Mouse (Mus musculus): Measurements from ENCODE around the gene Tenm4.
A peak's percentile ranks its signal among the peaks of the same experiment; 100 is the strongest.

Gene Tenm4

DNA sequence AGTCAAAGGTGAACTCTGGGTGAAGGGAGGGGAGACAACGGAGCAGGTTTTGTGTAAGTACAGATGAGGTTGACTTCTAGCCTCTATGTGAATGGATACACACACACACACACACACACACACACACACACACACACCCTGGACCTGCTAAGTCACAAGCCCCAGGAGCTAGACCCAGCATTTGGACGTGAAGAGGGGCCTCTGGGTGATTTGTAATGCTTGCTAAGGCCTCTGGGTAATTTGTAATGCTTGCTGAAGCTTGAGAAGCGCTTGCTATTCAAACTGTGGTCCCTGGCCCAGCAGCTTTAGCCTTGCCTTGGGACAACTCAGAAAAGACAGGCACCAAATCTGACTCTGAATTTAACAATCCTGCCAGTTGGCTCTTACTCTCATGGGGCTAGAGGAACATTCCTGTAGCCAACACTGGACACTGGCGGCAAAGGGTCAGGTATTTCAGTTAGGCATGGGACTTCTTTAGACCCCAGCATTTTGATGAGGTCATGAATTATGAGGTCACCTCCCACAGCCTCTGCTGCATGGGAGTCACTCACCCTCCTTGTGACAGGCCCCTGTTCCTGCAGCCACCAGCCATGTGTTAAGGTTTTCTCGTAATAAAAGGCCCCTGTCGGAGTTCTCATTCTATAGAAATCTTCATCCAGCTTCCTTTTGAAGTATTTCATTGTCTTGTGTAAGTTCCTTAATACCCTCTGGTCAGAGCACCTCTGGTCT, 237.3 kb downstream of the Tenm4 start:
- DNase-seq (ENCODE audit: low spot score) = no peak

DNA sequence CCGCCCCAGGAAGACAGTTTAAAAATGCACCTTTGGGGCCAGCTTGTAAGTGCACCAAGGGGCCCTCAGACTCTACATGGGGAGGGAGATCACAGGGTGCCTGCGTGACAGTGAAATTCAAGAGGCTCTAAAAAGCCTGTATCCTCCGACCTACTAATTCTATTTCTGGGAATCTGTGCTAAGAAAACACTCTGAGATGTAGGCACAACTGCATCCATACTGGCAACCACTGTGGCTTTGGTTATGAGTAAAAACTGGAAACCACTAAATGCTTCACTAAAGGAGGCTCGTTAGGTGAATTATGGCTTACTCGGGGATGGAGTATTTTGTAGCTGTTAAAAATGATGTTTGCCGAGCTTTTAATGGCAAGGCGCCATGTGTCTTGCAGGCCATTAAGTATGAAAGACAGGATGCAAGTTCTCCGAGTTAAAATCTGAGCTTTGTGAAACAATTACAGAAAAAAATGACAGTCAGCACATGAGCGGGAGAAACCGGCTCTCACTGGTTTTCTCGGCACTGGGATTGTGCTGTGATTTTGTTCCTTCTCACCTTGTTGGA, 238.4 kb downstream of the Tenm4 start:
- DNase-seq (ENCODE audit: low spot score) = no peak

DNA sequence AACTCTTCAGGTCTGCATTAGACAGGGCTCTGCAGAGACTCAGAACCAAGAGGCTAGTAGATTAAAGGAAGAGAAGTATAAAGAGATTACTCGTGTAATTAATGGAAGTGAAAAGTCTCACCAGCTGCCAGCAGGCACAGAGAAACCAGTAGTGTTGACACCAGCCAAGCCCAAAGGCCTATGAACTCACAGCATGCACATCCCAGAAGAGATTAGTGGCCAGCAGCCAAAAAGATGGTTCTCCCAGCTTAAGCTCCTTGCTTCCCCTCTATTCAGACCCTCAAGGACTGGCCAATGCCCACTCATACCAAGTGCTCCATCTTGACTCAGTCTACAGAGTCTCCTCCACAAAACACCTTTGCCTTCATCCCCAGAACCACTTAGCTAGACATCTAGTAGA, 242.8 kb downstream of the Tenm4 start:
- DNase-seq (ENCODE audit: low spot score) = no peak

DNA sequence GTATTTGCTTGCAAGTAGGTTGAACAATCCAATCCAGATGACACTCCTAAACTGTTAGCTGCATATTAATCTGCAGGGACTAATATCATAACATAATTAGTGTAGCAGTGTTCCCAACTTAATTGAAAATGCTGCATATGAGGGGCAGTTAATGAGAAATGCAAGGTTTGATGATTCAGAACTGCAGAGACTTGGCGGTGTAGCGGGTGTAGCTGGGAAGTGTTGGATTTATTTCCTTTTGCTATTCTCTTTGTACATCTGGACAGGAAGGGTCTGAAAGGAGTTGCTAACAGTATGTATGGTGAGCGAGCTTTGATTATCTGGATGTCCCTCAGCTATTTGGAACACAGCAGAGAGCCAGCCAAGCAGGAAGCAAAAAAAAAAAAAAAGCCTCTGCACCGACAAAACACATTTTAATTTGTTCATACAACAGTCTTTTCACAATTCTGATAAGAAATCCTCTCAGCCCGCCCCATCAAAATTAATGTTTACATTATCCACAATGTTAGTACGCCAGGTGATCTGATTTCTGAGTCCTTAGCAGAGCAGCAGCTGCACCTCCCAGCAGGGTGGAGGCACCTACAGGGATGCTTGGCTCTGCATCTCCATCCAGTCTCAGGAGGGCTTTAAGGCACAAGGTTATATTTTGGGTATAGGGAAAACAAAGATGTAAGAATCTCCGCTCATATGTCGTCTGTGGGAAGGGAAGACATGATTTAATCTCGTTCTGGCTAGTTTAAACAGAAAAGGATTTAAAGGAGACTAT, 243.4 kb downstream of the Tenm4 start:
- no peak for DNase-seq (ENCODE audit: low spot score)

DNA sequence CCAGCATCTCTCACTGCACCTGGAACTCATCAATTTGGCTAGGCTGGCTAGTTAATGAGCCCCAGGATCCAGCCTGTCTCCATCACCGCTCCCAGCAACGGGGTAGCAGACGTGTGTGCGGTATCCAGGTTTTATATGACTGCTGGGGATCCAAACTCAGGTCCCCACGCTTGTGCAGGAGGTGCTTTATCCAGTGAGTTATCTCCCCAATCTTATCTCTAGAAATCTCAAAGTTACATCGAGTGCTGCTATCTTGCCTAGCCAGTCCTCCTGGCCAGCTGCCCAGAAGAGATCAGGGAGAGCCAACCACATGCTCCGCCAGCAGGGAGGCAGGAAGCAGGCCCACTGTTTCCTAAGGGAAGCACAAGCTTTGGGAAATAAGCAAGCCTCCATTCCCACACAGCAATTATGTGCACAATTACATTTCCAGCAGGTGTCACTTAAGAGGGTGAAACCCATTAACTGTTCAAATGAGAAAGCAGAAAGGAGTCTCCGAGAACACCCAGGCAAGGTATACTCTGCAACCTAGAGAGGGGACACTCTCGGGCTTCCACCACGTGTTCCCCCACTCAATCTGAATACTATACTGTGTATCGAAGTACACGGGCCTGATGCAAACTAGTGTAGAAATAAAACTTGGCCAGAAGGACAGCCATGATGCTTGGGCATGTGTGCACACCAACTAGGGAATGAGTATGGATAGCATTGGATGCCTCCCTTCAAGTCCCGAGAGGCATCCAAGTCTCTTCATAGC, 246.4 kb downstream of the Tenm4 start:
- DNase-seq (ENCODE audit: low spot score) = no peak

DNA sequence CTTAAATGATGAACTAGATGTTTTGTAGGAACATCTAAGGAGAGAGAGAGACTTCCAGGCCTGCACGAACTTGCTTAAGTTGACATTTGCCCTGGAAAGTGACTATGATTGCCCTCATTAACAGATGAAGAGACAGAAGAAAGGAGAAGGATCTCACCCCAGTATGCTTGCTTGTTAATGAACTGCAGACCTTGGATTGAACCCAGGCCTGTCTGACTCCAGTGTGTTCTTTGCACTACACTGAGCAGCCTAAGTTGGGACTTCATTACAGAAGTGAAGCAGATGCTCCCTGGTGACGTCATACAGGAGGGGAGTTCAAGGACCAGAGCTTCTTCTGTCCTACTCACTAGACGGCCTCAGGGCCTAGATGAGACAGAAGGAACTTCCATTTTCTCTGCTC, 247.1 kb downstream of the Tenm4 start:
- no peak for DNase-seq (ENCODE audit: low spot score)

DNA sequence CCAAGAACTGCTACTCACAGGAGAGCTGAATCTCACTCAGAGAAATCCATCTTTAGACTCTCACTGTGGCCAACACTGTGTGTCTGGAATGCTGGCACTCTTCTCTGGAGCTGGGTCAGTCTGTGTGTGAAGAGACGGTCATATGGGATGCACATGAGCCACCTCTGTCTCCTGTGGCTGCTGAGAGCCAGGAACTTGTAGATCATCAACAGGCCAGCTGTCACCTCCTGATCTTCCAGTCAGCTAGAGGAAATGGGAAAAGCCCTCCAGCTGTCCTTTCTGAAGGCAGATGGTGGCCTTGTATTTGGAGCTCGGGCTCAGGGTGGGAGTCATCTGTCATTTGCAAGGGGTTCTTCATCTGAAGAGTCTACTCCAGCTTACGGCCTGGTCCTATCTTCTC, 249.0 kb downstream of the Tenm4 start:
- no peak for DNase-seq (ENCODE audit: low spot score)

DNA sequence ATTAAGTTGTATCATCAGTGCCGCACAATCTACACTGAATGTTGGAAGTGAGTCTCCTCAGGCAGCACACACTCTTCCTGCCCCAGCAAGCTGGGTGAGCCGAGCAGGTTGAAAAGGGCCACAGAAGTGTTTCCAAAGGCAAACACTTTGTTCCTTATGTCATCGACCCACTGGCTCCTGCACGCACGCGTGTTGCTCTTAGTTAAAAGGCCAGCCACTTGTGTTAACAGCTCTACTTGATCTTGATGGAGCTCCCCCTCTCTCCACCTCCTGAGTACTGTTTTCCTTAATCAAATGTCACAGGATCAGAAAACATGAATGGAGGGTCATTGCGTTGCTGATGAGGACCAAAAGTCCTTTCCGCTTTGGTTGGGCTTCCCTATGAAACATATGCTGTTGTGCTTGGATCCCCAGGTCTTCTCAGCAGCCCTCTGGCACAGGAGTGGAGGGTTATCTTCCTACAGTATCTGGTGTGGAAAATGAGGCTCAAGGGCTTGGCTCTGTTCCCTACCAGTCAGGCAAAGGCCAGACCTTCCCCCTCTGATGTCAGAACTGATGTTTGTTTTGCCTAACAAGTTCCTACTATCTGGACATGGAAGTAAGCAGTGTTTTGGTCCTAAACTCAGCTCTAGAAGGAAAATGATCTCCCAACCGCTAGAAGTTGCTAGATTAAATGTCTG, 250.0 kb downstream of the Tenm4 start:
- no peak for DNase-seq (ENCODE audit: low spot score)

DNA sequence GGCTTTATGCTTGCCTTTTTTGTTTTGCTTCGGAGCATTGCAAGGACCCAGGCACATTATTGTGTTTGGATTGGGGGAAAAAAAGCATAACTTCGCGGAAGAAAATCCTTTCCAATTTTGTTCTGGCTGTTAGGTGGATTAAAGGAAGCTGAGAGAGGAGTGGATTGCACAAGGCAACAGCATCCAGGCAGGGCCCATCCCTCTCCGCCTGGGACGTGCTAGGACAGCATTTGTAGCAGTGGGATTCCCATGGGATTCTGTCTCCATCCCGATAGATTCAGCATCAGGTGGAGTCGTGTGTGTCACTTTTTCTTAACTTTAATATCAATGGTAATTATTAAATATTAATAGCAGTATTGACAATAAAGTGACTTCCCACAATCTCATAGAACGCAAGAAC, 255.9 kb downstream of the Tenm4 start:
- no peak for DNase-seq (ENCODE audit: low spot score)

DNA sequence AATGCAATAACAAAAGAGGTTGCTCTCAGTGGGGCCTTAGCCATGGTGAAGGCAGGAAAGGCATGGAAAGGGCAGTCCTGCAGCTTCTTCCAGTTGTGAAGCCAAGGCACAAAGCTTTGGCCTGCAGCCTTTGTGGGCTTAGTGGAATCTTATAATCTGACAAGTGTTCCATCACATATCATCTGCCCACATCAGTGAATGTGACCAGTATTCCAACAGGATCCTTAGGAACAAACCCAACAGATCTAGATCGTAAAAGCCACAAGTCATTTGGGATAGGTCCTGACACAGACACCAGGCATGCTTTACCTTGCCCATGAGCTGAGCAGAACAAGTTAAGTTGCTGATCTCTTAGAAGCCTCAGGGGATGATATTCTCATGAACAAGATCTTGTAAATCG, 262.3 kb downstream of the Tenm4 start:
- no peak for DNase-seq (ENCODE audit: low spot score)

DNA sequence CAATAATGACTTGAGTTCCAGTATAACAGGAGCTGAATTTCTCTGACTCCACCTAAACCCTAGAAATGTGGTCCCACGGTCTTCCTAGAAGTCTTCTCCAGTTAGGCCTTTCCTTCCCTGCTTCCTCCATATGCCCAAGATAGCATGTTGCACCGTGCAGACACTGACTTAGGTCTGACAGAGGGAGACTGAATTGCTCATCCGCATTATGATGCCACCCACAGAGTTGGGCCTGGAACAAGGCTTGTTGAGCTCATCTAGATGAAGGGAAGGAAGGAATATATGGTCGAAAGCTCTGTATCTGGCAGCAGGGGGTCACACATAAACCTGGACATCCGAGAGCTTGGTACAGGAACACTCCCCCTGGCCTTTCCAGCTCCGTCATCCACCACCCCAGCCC, 267.3 kb downstream of the Tenm4 start:
- no peak for DNase-seq (ENCODE audit: low spot score)

DNA sequence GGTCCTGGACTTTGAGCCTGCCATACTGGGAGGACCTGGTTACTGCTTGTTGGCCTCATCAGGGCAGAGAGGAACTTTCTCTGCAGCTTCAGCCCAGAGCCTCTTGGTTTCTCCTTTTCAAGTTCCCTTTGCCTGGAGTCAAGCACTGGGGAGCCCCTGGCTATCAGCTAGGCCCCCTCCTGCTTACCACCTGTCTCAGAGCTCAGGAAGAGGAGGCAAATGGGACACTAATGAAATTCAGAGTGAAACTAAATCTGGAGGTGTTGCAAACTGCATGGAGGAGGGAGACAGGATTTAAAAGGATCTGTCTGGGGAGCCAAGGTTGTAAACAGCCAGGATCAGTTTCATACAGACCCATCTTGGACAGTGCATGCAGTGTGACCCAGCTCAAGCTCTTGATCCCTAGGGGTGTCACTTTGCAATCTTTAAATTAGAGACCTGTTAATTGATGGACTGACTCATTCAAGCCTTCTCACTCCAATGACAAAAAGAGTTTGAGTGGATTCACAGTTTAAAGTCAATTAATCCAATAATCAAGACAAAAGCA, 269.2 kb downstream of the Tenm4 start:
- DNase-seq (ENCODE audit: low spot score) = no peak

DNA sequence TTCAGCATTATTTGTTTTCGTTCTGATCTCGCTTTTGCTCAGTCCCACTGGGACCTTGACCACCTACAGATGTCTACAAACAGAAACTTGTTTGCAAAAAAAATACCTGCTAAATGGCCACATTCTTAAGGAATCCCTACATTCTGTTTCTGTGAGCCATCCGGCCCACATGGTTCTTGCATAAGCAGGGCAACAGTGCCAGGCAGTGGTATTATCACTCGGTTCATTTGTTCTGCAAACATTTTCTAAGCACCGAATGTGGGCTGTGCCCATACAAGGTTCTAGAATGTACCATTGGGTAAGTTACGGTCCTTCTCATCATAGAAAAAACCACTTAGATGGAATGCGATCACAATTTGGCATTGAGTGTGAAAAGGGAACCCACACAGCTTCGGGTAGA, 274.7 kb downstream of the Tenm4 start:
- no peak for DNase-seq (ENCODE audit: low spot score)

DNA sequence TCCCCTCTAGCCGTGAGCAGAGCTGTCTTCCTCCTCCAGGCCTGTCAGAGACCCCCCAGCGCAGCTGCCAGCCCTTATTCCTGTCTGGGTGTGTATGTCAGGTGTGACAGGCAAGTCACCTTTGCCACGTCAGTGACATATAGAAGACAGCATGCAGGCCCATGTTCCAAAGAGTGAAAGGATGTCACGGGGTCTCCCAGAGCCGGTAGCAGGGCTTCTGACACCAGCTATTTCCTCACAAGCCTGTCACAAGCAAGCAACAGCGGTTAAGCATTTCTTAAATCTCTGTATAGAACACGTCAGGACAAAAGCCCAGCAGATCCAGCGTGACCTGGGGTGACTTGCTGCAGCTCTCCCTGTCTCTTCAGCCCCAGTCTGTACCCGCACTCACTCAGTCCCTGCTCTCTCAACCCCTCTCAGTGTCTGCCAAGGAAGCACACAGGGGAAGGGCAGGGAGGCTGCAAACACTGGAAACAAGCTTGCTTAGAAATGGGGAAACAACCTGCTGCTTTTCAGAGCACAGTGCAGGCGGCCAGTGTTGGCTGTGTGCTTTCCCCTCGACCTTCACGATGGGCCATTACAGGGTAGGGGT, 276.9 kb downstream of the Tenm4 start:
- peak; percentile 14 for DNase-seq (ENCODE audit: low spot score)

DNA sequence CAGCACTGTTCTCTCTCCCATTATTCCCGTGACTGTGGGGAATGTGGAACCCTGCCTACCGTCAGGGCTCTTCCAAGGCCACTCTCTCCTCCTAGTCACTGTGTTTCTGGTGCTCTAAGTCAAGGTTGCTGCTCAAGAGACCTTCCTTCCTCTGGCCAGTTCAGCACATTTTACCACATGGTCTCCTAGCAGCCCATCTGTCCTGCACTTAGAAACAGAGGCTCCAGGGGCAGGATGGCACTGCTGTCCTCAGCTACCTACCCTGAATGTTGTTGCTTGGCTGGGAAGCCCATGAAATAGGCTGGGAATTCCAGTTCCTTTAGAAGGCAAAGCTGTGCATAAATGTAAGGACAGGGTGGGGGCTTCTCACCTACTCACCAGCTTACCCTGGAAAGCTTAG, 284.9 kb downstream of the Tenm4 start:
- DNase-seq (ENCODE audit: low spot score) = no peak

DNA sequence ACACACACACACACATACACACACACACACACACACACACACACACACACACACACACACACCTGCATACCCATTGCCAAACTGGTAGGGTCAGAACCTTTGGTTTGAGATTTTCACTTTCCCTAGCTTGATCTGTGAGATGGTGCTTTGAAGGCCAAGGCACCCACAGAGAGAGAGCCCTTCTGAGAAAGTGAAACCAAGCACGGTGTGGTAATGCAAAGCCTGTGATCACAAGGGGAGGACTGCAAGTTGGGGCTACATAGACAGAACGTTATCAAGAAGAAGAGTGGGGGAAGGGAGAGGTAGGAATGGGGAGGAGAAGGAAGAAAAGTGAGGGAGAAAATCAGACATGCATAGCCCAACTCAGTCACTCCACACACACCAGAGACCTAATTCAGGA, 285.6 kb downstream of the Tenm4 start:
- peak; percentile 3 for DNase-seq (ENCODE audit: low spot score)

DNA sequence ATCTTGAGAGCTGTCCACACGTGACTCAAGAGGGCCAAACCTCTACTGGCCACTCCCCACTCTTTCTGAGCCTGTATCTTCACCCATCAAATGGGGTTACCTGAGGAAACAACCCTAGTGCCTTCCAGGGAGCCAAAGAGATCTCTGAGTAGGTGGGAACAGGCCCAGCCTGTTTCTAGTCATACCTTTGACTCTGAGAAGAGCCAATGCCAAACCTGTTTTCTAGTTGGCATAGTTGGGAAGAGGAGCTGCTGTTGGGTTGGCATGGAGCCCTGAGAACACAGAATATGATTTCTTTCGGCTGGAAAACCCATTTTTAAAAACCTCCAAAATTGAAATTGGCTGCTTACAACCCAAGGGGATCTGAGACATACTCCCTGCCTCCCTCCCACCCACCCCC, 286.8 kb downstream of the Tenm4 start:
- DNase-seq (ENCODE audit: low spot score) = no peak

DNA sequence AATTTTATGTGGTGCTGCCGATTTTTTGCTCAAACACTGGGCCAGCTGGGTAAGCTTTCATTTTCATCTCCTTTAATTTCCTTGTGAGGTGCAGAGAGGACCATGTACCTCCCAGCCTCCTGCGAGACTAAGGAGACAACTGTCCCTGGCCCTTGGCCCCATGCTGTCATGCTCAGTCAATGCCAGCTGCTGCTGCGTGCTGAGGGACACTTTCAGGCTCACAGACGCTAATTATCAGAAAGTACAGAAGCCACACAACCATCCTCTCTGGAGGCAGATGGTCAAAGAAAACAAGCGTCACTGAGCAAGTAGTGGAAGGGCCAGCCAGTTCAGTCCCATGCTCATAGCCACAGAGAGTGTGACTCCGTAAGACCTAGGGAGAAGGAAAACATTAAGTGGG, 287.9 kb downstream of the Tenm4 start:
- DNase-seq (ENCODE audit: low spot score) = no peak

DNA sequence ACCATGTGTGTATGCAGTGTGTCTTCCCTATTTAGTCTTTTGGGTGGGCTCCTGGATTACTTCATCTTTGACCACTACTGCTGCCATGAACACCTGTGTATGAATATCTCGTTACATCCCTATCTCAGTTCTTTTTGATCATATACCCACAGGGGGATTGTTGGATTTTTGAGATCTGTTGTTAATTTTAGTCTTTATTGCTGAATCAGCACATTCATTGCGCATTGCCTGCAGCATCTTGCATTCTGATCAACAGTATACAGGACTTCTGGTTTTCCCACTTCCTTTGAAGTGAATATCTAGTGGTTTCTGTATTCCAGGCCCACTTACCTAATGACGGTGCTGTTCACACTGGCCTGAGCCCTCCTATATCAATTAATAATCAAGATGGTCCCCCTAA, 295.7 kb downstream of the Tenm4 start:
- DNase-seq (ENCODE audit: low spot score) = no peak

DNA sequence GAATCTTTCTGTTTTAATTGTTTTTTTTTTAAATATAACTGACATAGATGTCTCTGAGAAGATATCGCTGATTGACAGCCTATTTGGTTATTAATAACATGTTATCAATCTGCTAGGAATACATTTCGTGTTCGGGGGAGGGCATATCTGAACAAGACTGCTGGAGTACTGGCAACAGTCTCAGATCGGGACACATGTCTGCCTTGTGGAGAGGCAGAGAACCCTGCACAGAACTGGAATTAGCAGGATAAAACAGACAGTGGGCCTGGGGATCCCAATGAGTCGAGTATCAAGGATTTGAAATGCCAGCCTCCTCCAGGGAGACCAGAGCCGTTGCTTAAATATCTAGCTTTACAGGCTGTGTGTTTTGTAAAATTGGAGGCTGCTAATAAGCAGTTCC, 299.8 kb downstream of the Tenm4 start:
- no peak for DNase-seq (ENCODE audit: low spot score)

DNA sequence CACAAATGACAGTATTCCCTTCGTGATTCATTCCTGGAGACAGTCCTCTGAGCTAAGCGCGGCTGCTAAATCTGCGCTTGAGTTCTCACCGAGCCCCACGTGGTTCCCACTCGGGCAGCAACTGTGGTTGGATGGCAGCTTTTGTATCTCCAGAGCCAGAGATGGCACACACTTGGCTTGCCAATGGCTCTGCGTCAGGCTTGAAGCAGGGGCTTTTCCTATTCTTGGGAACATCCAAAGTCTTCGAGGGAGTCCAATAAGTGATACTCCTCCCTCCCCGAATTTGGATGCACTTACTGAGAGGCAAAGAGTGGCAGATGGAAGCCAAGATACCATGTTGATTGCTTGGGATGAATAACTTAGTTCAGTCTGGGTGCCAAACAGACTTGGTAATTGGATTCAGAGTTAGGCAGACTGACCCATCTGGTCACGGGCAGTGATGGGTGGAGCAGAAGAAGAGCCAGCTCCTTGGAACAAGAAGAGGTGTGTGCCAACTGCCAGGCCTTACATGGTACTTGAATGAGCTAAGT, 303.6 kb downstream of the Tenm4 start:
- no peak for DNase-seq (ENCODE audit: low spot score)
